Mouse (Mus musculus) cerebellum, postnatal 25 days (tissue): ENCODE measurements around the gene Cd38.

Source experiments
- DNase-seq, 2 experiments: peaks; one replicate each; pipeline ENCODE4 v3.0.0; 2021; ENCODE audit warnings: mixed read lengths in 2 of 2

Cd38 gene

DNA sequence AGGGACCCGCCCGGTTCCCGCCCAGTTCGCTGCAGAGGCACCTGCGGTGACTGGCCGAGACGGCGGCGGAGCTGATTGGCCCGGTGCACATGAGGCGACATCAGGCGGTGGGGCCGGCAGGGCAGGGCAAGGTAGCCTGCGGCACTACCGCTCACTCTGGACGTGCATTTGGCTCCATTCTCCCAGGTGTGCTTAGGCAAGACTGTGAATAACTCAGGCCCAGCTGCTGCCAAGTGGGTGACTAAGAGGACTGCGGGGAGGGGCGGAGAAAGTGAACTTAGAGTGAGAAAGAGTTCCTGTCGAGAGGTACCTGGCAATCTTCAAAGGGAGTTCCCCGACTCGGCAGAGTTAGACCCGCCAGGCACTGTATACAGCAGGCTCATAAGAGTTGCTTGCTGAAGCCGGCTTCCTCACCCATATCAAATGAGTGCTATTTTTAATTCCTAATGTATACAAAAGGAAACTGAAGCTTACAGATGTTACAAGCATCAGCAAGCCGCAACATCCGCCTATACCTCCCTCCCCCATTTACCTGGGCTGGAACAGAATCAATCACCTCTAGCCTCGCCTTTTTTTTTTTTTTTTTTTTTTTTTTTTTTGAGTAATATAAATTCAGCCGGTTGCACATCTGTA lies 79.9 kb downstream of the Cd38 start:
- peak; percentile 35 to 54 for DNase-seq

DNA sequence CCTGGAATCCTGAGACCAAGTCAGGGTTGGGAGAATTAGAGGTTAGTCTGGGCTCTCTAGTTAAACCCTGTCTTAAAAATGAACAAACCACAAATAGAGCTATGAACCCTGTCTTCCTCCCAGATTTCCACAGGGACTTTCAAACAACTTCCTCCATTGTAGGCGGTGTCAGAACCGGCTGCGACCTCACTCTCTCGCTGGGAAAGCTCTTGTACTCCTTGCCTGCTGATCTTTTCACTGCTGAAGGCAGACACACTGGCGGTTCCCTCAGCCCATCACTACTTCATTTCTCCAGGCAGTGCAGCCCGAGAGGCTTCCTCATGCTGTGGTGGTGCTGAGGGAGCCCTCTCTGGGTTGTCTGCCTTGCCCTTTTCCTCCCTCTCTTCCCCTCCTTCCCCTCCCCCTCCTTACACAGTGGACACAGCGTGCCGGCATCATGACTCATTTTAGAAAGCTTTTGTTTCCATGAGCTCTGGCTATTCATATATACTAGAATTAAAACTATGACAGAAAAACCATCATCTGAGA lies 80.5 kb downstream of the Cd38 start:
- peak; percentile 2 to 3 for DNase-seq

DNA sequence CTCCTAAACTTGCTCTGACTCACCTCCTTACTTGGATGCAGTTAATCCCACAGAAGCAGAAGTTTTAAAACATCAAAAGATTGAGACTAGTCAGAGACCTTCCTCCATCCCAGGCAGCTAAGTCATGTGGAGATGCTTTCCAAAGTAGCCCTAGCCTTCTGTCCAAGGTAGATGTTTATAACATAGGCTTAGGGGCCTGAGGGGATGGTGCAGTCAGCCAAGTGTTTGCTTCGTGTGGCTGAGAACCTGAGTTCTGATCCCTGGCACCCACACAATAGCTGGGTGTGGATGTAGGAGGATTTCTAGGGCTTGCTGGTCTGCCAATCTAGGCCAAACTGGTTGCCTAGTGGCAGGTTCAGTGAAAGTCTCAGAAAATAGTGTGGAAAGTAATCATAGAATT lies 84.9 kb downstream of the Cd38 start:
- no peak for DNase-seq

DNA sequence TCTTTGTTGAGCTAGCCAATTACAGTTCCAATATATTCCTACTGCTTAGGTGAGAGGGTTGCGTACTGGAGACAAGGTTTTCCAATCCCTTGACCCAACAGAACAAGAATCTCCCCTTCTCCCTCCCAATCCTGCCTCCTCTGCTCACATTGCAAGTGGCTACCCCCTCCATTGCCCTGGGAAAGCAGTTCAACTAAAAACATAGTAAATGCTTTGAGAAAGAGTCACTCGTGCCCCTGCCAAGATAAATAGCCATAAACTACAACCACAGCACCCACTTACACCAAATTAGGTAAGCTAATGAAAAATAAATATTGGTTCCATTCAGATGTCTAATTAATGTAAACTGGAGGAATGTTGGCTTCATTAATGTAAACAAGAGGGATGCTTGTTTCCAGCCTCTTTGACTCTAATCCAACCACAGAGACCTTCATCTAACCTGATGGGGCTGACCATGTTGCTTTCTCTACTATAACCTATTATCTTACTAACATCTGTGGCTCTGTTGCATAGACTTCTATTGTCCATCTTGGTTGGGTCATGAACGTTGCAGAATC lies 91.6 kb downstream of the Cd38 start:
- no peak for DNase-seq

DNA sequence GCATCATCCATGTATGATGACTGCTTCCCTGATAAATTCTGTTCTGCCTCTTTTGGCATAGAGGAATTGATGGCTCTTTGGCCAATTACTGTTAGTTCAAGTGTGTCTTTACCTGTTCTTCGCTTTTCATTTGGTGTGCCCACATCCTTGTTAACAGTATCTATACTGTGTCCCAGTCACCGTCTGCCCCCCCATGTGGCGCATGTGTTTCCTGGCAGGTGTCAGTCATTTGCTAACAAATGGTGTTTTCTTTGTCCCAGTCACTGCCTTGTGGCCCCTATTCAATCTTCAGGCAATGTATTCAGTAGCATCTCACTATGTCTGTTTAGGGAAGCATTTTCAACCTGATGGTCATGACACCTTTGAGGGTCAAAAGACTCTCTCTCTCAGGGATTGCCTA lies 92.7 kb downstream of the Cd38 start:
- DNase-seq, result no peak
